Mouse (Mus musculus) lung, postnatal 0 days (tissue): ENCODE measurements around the gene Cand1. TPM values are rescaled to one million over a fixed set of nuclear protein-coding genes. Genes with fewer than 3 reads are reported as not detected.

Source experiments
- ATAC-seq: fragments of 200-750 bp; cut with Nextera tagmentation; 2 replicates; pipeline ENCODE4 v1.8.0; 2017; ENCODE audit warnings: moderate library complexity
- DNase-seq: peaks from one replicate; pipeline ENCODE4 v3.0.0-alpha.2; 2016; ENCODE audit warnings: low spot score
- H3K27ac ChIP-seq: fragments of 300-500 bp; sonication (generic); 2 replicates; pipeline ENCODE4 v1.5.1; 2014; ENCODE audit warnings: antibody characterized with exemption, mild to moderate bottlenecking, low read length, mixed read lengths
- H3K27me3 ChIP-seq: fragments of 300-500 bp; sonication (generic); replicated peaks from 2 replicates; pipeline ENCODE4 v1.6.1; 2014; ENCODE audit warnings: low read length, mixed read lengths; ENCODE audit not compliant: insufficient read depth
- H3K36me3 ChIP-seq: fragments of 300-500 bp; sonication (generic); 2 replicates; pipeline ENCODE4 v1.6.1; 2014; ENCODE audit warnings: low read length, mixed read lengths; ENCODE audit not compliant: insufficient read depth
- H3K4me1 ChIP-seq: fragments of 300-500 bp; sonication (generic); 2 replicates; pipeline ENCODE4 v1.6.1; 2014; ENCODE audit warnings: antibody characterized with exemption, low read depth, low read length, mixed read lengths; ENCODE audit not compliant: insufficient read depth
- H3K4me2 ChIP-seq: fragments of 300-500 bp; sonication (generic); replicated peaks from 2 replicates; pipeline ENCODE4 v1.6.1; 2014; ENCODE audit warnings: low read depth, mild to moderate bottlenecking, low read length, moderate library complexity, mixed read lengths
- H3K4me3 ChIP-seq: fragments of 300-500 bp; sonication (generic); 2 replicates; pipeline ENCODE4 v1.5.1; 2014; ENCODE audit warnings: low read depth, low read length
- H3K9ac ChIP-seq: fragments of 300-500 bp; sonication (generic); replicated peaks from 2 replicates; pipeline ENCODE4 v1.6.1; 2014; ENCODE audit warnings: low read depth, mild to moderate bottlenecking
- H3K9me3 ChIP-seq: fragments of 300-500 bp; sonication (generic); 2 replicates; pipeline ENCODE4 v1.6.1; 2016; ENCODE audit warnings: low read length, mixed read lengths
- CTCF ChIP-seq: IDR thresholded peaks from 2 replicates; pipeline ENCODE4 v1.5.1; 2016; ENCODE audit warnings: antibody characterized with exemption, mild to moderate bottlenecking
- EP300 ChIP-seq: IDR thresholded peaks from 2 replicates; pipeline ENCODE4 v1.6.1; 2016; ENCODE audit warnings: antibody characterized with exemption, mild to moderate bottlenecking, control low read depth
- WGBS: fragments of 180-500 bp; shearing (Covaris S2); extraction: QIAGEN DNeasy Blood & Tissue Kit; methylation state at CpG from one replicate; pipeline ENCODE4 v1.1.7; 2014; 5-methylcytosine and 5-hydroxymethylcytosine counted together
- polyA plus RNA-seq: library from polyadenylated mRNA; unstranded; fragments of >200 nt; fragmentation: Nextera tagmentation; extraction: Ambion mirVana; gene quantifications from 2 replicates; pipeline ENCODE4 v1.2.1, GENCODE M21; 2015

Gene Cand1
- polyA plus RNA-seq, 1 experiment from 2014 or later, result 21.5 TPM

GRCm38 (mm10) chr10:119149261-119149660, 90.6 kb downstream of the Cand1 start:
- no peaks in the 10 kb centered on the region for H3K9me3 ChIP-seq
- no peak for TF ChIP-seq EP300
- no peak for TF ChIP-seq CTCF
- no peak overlapping the region for H3K27ac ChIP-seq
- H3K4me3 ChIP-seq, result no peak overlapping the region
- no peaks in the 10 kb centered on the region for H3K27me3 ChIP-seq
- H3K9ac ChIP-seq, result no peak overlapping the region
- H3K4me1 ChIP-seq, result no peaks in the 10 kb centered on the region
- 76% methylated on average over 4 of the region's 4 CpGs for WGBS
- H3K36me3 ChIP-seq, result no peaks in the 10 kb centered on the region
- no peak for DNase-seq
- no peak overlapping the region for H3K4me2 ChIP-seq
- no peak for ATAC-seq

Other genes with a start within 250 kb of the Cand1 start
- gene Grip1, start 213.8 kb upstream of the Cand1 start, polyA plus RNA-seq, result 0.87 and 1.2 TPM in 2 replicates